Mouse (Mus musculus): ENCODE results near the gene Ddx23. TPM values are rescaled to one million over a fixed set of nuclear protein-coding genes. Genes with fewer than 3 reads are reported as not detected.

Gene Ddx23
- total and polyA plus RNA-seq, 2 experiments from 2014 or later, result 12.9 to 25.1 TPM

DNA sequence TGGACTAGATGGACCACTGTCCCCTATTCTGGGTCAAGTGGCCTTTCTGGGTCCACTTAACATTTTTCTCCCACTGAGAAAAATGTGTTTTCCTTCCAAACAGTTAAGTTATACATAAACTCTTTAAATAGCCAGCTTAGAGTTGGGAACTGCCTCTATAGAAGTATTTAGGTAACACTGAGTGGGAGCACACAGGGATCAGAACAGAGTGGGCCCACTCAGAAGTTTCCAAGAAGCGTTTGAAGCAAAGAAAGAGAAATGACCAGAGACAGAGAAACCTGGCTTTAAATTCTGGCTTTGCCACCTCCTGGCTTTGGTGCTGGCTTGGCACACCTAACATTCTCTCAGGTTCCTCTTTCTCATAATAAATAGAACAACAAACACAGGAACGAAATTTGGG, 27.0 kb upstream of the Ddx23 start:
- H3K4me2 ChIP-seq (ENCODE audit: low read depth, low read length), result no peak overlapping the region
- H3K4me1 ChIP-seq (ENCODE audit: control insufficient read depth, insufficient read depth), result peaks cover 19% of the 10 kb centered on the region; the same call in 1 of the 2 replicates
- no peak overlapping the region for H3K27ac ChIP-seq (ENCODE audit: low read depth)
- TF ChIP-seq CTCF (IDR thresholded peaks at IDR 0.05; ENCODE audit: low read depth), result no peak
- no peak for TF ChIP-seq EP300 (IDR thresholded peaks at IDR 0.05; ENCODE audit: low read depth)
- no peaks in the 10 kb centered on the region for H3K27me3 ChIP-seq (ENCODE audit: control insufficient read depth, insufficient read depth, low read length)
- H3K9me3 ChIP-seq (replicated peaks; ENCODE audit: control insufficient read depth, low read length), result no peaks in the 10 kb centered on the region
- DNase-seq (ENCODE audit: low spot score) (no peak), ATAC-seq (ENCODE audit: insufficient read depth, low read depth) (no peak)
- no peak overlapping the region for H3K9ac ChIP-seq (replicated peaks; ENCODE audit: low read depth, low read length)
- 66% methylated on average over 2 of the region's 2 CpGs for WGBS
- H3K4me3 ChIP-seq (ENCODE audit: low read depth, low read length), result no peak overlapping the region
- no peaks in the 10 kb centered on the region for H3K36me3 ChIP-seq (replicated peaks; ENCODE audit: control insufficient read depth, insufficient read depth, low read length)

DNA sequence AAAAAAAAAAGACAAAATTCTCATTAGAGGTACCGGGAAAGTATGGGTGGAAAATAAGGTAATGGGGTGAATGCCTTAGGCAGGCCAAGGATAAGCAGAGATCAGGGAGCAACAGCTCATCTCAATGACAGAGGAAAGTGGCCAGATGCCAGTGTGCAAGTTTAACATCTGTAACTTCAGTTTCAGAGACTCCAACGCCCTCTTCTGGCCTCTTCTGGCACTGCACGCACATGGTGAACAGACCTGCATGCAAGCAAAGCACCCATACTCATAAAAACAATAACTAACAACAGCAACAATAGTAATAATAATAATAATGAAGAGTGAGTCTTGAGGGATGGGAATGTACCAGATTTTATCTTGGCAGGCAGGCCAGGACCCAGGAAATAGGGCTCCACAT, 23.2 kb upstream of the Ddx23 start:
- DNase-seq (ENCODE audit: low spot score) (no peak), ATAC-seq (ENCODE audit: insufficient read depth, low read depth) (no peak)
- Histone ChIP-seq H3K27me3 (ENCODE audit: control insufficient read depth, insufficient read depth, low read length) (no peaks in the 10 kb centered on the region), H3K4me3 (ENCODE audit: low read depth, low read length) (no peak overlapping the region), H3K9me3 (replicated peaks; ENCODE audit: control insufficient read depth, low read length) (no peaks in the 10 kb centered on the region), H3K4me1 (ENCODE audit: control insufficient read depth, insufficient read depth) (peaks cover 4% of the 10 kb centered on the region; the same call in 1 of the 2 replicates), H3K27ac (ENCODE audit: low read depth) (no peak overlapping the region), H3K9ac (replicated peaks; ENCODE audit: low read depth, low read length) (no peak overlapping the region), H3K4me2 (ENCODE audit: low read depth, low read length) (no peak overlapping the region), H3K36me3 (replicated peaks; ENCODE audit: control insufficient read depth, insufficient read depth, low read length) (no peaks in the 10 kb centered on the region)
- TF ChIP-seq CTCF (IDR thresholded peaks at IDR 0.05; ENCODE audit: low read depth) (no peak), EP300 (IDR thresholded peaks at IDR 0.05; ENCODE audit: low read depth) (no peak)
- WGBS, result 72% methylated on average over 3 of the region's 3 CpGs

DNA sequence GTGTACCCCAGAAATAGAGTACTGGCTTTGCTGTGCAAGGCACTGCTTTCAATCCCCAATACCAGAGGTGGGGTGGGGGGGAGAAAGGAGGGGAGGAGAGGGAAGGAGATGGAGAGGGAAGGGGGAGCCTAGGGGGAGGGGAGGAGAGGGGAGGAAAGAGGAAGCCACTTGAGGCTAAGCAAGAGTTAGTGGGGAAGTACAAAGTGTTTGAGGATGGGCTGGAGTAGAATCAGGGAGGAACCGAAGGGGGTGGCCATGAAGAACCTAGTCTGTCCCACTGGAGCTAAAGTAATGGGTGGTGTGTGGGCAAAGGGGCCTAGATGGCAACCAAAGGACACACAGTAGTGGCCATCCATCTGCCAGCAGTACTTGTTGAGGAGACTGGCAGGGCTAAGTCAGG, 21.1 kb upstream of the Ddx23 start:
- H3K4me3 ChIP-seq (ENCODE audit: low read depth, low read length), result no peak overlapping the region
- 75% methylated on average over 1 of the region's 1 CpGs for WGBS
- DNase-seq (ENCODE audit: low spot score) (no peak), ATAC-seq (ENCODE audit: insufficient read depth, low read depth) (no peak)
- H3K27ac ChIP-seq (ENCODE audit: low read depth), result no peak overlapping the region
- H3K4me2 ChIP-seq (ENCODE audit: low read depth, low read length), result no peak overlapping the region
- no peaks in the 10 kb centered on the region for H3K27me3 ChIP-seq (ENCODE audit: control insufficient read depth, insufficient read depth, low read length)
- H3K4me1 ChIP-seq (ENCODE audit: control insufficient read depth, insufficient read depth), result no peaks in the 10 kb centered on the region
- no peak for TF ChIP-seq CTCF (IDR thresholded peaks at IDR 0.05; ENCODE audit: low read depth)
- TF ChIP-seq EP300 (IDR thresholded peaks at IDR 0.05; ENCODE audit: low read depth), result no peak
- no peaks in the 10 kb centered on the region for H3K9me3 ChIP-seq (replicated peaks; ENCODE audit: control insufficient read depth, low read length)
- H3K36me3 ChIP-seq (replicated peaks; ENCODE audit: control insufficient read depth, insufficient read depth, low read length), result no peaks in the 10 kb centered on the region
- H3K9ac ChIP-seq (replicated peaks; ENCODE audit: low read depth, low read length), result no peak overlapping the region

DNA sequence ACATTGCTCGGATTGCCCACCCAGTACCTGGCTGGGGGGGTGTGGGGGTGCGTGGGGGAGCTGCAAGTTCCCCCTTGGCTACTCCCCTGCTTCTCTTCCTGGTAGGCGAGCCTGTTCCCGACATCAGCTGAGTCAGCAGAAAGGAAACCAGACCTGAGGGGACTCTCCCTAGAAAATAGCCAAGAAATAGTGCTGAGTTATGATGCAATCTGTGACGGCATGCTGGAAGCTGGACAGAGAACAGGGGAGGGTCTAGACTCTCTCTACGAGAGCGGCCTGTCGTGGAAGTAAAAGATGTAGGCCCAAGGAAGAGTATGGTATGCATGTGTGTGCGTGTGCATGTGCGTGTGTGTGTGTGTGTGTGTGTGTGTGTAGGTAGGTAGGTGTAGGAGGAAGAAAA, 20.5 kb upstream of the Ddx23 start:
- DNase-seq (ENCODE audit: low spot score) (no peak), ATAC-seq (ENCODE audit: insufficient read depth, low read depth) (no peak; the same call in 1 of the 2 replicates)
- Histone ChIP-seq H3K36me3 (replicated peaks; ENCODE audit: control insufficient read depth, insufficient read depth, low read length) (no peaks in the 10 kb centered on the region), H3K9me3 (replicated peaks; ENCODE audit: control insufficient read depth, low read length) (no peaks in the 10 kb centered on the region), H3K27me3 (ENCODE audit: control insufficient read depth, insufficient read depth, low read length) (no peaks in the 10 kb centered on the region), H3K27ac (ENCODE audit: low read depth) (no peak overlapping the region), H3K4me1 (ENCODE audit: control insufficient read depth, insufficient read depth) (no peaks in the 10 kb centered on the region), H3K4me3 (ENCODE audit: low read depth, low read length) (no peak overlapping the region), H3K4me2 (ENCODE audit: low read depth, low read length) (no peak overlapping the region), H3K9ac (replicated peaks; ENCODE audit: low read depth, low read length) (no peak overlapping the region)
- no peak for TF ChIP-seq EP300 (IDR thresholded peaks at IDR 0.05; ENCODE audit: low read depth)
- 46% methylated on average over 10 of the region's 10 CpGs for WGBS

DNA sequence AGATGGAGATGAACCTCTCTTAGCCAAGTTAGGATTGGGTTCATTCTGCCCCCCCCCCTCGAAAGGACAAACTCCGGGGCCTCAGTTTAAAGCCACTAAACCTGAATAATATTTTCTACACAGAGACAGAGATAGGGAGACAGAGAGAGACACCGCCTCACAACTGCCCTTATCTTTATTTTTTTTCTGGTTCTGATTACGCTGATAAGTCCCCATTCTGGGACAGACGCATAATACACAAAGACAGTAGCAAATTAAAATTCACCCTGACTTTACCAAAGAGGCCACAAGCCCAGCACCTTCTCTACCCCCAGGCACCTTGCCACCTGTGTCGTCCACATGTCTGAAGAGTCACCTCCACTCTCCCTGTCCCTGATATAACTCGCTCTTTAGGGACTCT, 18.9 kb upstream of the Ddx23 start:
- Histone ChIP-seq H3K4me1 (ENCODE audit: control insufficient read depth, insufficient read depth) (peaks cover 5% of the 10 kb centered on the region), H3K4me3 (ENCODE audit: low read depth, low read length) (no peak overlapping the region), H3K9ac (replicated peaks; ENCODE audit: low read depth, low read length) (no peak overlapping the region), H3K36me3 (replicated peaks; ENCODE audit: control insufficient read depth, insufficient read depth, low read length) (no peaks in the 10 kb centered on the region), H3K9me3 (replicated peaks; ENCODE audit: control insufficient read depth, low read length) (no peaks in the 10 kb centered on the region), H3K27ac (ENCODE audit: low read depth) (no peak overlapping the region), H3K27me3 (ENCODE audit: control insufficient read depth, insufficient read depth, low read length) (peaks cover 2% of the 10 kb centered on the region; the same call in 1 of the 2 replicates), H3K4me2 (ENCODE audit: low read depth, low read length) (no peak overlapping the region)
- TF ChIP-seq EP300 (IDR thresholded peaks at IDR 0.05; ENCODE audit: low read depth), result no peak
- no peak for TF ChIP-seq CTCF (IDR thresholded peaks at IDR 0.05; ENCODE audit: low read depth)
- no peak for DNase-seq (ENCODE audit: low spot score)
- ATAC-seq (ENCODE audit: insufficient read depth, low read depth), result no peak
- 72% methylated on average over 7 of the region's 7 CpGs for WGBS

DNA sequence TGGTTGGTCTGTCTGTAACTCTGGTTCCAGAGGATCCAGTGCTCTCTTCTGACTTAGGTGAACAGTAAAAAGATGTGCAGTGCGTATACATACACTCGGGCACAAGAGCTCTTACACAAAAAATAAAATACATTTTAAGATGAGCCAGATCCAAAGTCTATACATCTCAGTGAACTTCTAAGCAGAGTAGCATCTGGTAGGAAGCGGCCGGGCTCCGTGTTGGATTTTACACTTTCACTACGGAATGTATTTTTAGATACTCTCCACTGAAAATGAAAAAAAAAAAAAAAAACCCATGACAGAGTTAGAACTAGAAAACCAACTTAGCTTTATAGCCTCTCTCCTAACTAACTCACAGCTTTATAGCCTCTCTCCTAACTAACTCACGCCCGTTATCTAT, 18.0 kb upstream of the Ddx23 start:
- ATAC-seq (ENCODE audit: insufficient read depth, low read depth), result no peak
- Histone ChIP-seq H3K27ac (ENCODE audit: low read depth) (no peak overlapping the region), H3K36me3 (replicated peaks; ENCODE audit: control insufficient read depth, insufficient read depth, low read length) (no peaks in the 10 kb centered on the region), H3K27me3 (ENCODE audit: control insufficient read depth, insufficient read depth, low read length) (peaks cover 12% of the 10 kb centered on the region), H3K9me3 (replicated peaks; ENCODE audit: control insufficient read depth, low read length) (no peaks in the 10 kb centered on the region), H3K4me2 (ENCODE audit: low read depth, low read length) (no peak overlapping the region), H3K9ac (replicated peaks; ENCODE audit: low read depth, low read length) (no peak overlapping the region), H3K4me3 (ENCODE audit: low read depth, low read length) (no peak overlapping the region), H3K4me1 (ENCODE audit: control insufficient read depth, insufficient read depth) (peaks cover 13% of the 10 kb centered on the region)
- 65% methylated on average over 8 of the region's 8 CpGs for WGBS
- TF ChIP-seq CTCF (IDR thresholded peaks at IDR 0.05; ENCODE audit: low read depth) (no peak), EP300 (IDR thresholded peaks at IDR 0.05; ENCODE audit: low read depth) (no peak)
- DNase-seq (ENCODE audit: low spot score), result no peak

Measured in heart, postnatal 0 days (tissue).